Mouse (Mus musculus) E14TG2a.4 (cell line): ENCODE measurements around the gene Atp1a2.

Experiments
- H3K27me3 ChIP-seq: 2 replicates; pipeline ENCODE4 v1.6.1; 2014; ENCODE audit warnings: low read length, control low read depth; ENCODE audit not compliant: insufficient read depth
- H3K36me3 ChIP-seq: 2 replicates; pipeline ENCODE4 v1.6.1; 2014; ENCODE audit warnings: low read length, control low read depth; ENCODE audit not compliant: insufficient read depth
- H3K4me1 ChIP-seq: replicated peaks from 2 replicates; pipeline ENCODE4 v1.6.1; 2014; ENCODE audit warnings: low read depth, low read length, control low read depth
- H3K4me3 ChIP-seq: replicated peaks from 2 replicates; pipeline ENCODE4 v1.5.1; 2014; ENCODE audit warnings: mild to moderate bottlenecking, low read length
- H3K9me3 ChIP-seq: 2 replicates; pipeline ENCODE4 v1.6.1; 2014; ENCODE audit warnings: low read length, control low read depth
- CTCF ChIP-seq: conservative IDR thresholded peaks from 2 replicates; pipeline ENCODE4 v1.5.1; 2014; ENCODE audit warnings: low read length
- NANOG ChIP-seq: IDR thresholded peaks from 2 replicates; pipeline ENCODE4 v1.6.1; 2014; ENCODE audit warnings: borderline replicate concordance, low read length, mixed read lengths
- POU5F1 ChIP-seq: IDR thresholded peaks from 2 replicates; pipeline ENCODE4 v1.6.1; 2014; ENCODE audit warnings: low read length, borderline replicate concordance

The Atp1a2 gene

DNA sequence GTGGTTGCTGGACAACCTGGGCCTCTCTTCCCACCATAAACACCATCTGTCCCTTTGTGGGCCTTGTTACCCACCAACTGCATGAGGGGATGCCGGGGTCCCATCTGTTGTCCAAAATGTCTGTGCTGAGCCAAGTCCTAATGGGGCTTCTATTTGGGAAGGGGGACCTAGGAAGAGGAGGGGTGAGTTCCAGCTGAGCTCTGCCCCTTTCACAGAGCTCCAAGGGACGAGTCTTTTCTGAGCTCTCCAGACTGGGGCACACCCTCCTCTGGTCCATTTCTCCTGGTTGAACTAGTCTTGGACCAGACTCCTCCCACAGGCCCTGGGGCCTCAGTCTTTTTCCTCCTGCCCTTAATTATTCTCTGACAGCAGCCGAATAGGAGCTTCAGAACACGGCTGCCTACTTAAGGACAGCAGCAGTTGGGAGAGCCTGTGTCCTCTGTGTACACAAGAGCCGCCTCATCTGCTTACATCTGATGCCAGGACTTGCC lies 22.1 kb upstream of the Atp1a2 start:
- Histone ChIP-seq H3K36me3 (peaks cover 27% of the 10 kb centered on the region), H3K4me1 (peaks cover 84% of the 10 kb centered on the region), H3K4me3 (no peak overlapping the region), H3K9me3 (no peaks in the 10 kb centered on the region), H3K27me3 (peaks cover 78% of the 10 kb centered on the region)
- TF ChIP-seq NANOG = no peak
- no peak for TF ChIP-seq CTCF
- TF ChIP-seq POU5F1 = no peak

DNA sequence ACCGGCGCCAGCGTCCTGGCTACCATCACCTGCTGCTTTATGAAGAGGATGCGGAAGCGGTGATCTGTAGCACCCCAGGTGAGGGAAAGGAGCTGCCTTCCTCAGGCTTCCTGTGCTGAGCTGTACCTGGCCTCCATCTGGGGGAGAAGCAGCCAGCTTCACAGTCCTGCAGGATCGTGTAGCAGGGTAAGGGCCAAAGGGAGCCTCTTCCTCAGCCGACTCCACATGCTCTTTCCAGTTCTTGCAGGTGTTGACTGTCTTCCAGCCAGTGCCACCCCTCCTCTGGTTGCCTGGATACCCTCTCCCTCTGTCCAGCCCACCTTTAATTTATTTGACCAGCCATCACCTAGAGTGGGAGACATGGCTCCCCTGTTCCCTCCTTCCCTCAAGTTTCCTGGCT lies 21.5 kb upstream of the Atp1a2 start:
- peaks cover 87% of the 10 kb centered on the region for H3K4me1 ChIP-seq
- peaks cover 82% of the 10 kb centered on the region for H3K27me3 ChIP-seq
- TF ChIP-seq POU5F1 = no peak
- no peak for TF ChIP-seq CTCF
- TF ChIP-seq NANOG = no peak

DNA sequence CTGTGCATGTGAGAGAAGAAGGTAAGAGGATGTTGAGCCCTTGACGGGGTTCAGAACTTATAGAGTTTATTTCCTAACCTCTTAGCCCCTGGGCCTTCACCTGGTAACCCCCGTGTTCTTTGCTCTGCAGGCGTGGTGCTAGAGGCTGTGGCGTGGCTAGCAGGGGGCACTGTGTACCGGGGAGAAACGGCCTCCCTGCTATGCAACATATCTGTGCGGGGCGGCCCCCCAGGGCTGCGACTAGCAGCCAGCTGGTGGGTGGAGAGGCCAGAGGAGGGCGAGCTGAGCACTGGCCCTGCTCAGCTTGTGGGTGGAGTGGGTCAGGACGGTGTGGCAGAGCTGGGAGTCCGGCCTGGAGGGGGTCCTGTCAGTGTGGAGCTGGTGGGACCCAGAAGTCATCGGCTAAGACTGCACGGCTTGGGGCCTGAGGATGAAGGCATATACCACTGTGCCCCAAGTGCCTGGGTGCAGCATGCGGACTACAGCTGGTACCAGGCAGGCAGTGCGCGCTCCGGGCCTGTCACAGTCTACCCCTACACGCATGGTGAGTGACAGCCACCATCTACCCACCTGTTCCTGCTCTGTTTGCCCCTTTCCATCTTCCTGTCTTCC lies 20.7 kb upstream of the Atp1a2 start:
- Histone ChIP-seq H3K4me3 (peak overlapping the region; percentile 63), H3K36me3 (peaks cover 27% of the 10 kb centered on the region), H3K4me1 (peaks cover 87% of the 10 kb centered on the region), H3K27me3 (peaks cover 86% of the 10 kb centered on the region), H3K9me3 (no peaks in the 10 kb centered on the region)
- no peak for TF ChIP-seq NANOG
- TF ChIP-seq CTCF = no peak
- TF ChIP-seq POU5F1 = no peak

More for the DNA sequence above, 21.5 kb upstream of the Atp1a2 start:
- peaks cover 27% of the 10 kb centered on the region for H3K36me3 ChIP-seq
- H3K4me3 ChIP-seq = 0 out of 2 replicates have a peak overlapping the region, but pooled peaks have one; percentile 17
- no peaks in the 10 kb centered on the region for H3K9me3 ChIP-seq

DNA sequence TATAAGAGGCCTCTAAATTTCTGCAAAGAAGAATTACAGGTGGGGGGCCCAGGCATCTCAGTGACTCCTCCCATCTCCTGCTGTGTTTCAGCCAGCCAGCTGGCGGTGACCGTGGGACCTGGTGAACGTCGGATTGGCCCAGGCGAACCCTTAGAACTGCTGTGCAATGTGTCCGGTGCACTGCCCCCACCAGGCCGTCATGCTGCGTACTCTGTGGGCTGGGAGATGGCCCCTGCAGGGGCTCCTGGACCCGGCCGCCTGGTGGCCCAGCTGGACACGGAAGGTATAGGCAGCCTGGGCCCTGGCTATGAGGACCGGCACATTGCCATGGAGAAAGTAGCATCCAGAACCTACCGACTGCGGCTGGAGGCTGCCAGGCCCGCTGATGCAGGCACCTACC lies 20.1 kb upstream of the Atp1a2 start:
- Histone ChIP-seq H3K9me3 (no peaks in the 10 kb centered on the region), H3K4me1 (peaks cover 87% of the 10 kb centered on the region), H3K4me3 (peak overlapping the region; percentile 63), H3K36me3 (peaks cover 27% of the 10 kb centered on the region), H3K27me3 (peaks cover 90% of the 10 kb centered on the region)
- TF ChIP-seq NANOG = no peak
- no peak for TF ChIP-seq POU5F1
- no peak for TF ChIP-seq CTCF

DNA sequence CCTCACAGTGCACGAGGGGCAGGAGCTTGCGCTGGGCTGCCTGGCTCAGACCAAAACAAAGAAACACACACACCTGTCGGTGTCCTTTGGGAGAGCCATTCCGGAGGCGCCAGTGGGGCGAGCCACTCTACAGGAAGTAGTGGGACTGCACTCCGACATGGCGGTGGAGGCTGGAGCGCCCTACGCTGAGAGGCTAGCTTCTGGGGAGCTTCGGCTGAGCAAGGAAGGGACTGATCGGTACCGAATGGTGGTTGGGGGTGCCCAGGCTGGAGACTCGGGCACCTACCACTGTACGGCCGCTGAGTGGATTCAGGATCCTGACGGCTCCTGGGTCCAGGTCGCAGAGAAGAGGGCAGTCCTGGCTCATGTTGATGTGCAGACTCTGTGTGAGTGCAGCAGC lies 19.6 kb upstream of the Atp1a2 start:
- Histone ChIP-seq H3K4me1 (peaks cover 86% of the 10 kb centered on the region), H3K36me3 (peaks cover 27% of the 10 kb centered on the region), H3K27me3 (peaks cover 89% of the 10 kb centered on the region), H3K9me3 (no peaks in the 10 kb centered on the region), H3K4me3 (peak overlapping the region; percentile 63)
- TF ChIP-seq POU5F1 = no peak
- TF ChIP-seq NANOG = no peak
- TF ChIP-seq CTCF = no peak

DNA sequence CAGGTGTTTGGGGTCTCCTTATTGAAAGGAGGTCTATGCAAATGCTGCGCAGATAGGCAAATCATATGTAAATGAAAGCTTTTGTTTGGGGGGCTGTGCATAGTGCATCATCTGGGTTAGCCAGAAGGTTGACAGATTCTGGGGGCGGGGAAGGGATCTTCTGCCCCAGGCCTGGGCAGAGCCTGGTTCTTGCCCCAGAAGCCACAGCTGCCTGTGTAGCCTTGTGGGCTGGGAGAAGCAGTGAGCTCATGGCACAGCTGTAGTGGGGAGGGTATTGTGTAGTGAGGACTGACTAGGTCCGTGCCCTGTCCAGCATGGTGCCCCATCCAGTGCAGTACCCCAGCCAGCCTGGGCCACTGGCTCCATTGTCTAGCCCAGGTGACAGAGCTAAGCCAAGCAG lies 17.0 kb upstream of the Atp1a2 start:
- Histone ChIP-seq H3K4me3 (no peak overlapping the region), H3K27me3 (peaks cover 65% of the 10 kb centered on the region), H3K9me3 (no peaks in the 10 kb centered on the region), H3K4me1 (peaks cover 84% of the 10 kb centered on the region), H3K36me3 (peaks cover 19% of the 10 kb centered on the region)
- TF ChIP-seq NANOG = no peak
- no peak for TF ChIP-seq CTCF
- TF ChIP-seq POU5F1 = no peak

DNA sequence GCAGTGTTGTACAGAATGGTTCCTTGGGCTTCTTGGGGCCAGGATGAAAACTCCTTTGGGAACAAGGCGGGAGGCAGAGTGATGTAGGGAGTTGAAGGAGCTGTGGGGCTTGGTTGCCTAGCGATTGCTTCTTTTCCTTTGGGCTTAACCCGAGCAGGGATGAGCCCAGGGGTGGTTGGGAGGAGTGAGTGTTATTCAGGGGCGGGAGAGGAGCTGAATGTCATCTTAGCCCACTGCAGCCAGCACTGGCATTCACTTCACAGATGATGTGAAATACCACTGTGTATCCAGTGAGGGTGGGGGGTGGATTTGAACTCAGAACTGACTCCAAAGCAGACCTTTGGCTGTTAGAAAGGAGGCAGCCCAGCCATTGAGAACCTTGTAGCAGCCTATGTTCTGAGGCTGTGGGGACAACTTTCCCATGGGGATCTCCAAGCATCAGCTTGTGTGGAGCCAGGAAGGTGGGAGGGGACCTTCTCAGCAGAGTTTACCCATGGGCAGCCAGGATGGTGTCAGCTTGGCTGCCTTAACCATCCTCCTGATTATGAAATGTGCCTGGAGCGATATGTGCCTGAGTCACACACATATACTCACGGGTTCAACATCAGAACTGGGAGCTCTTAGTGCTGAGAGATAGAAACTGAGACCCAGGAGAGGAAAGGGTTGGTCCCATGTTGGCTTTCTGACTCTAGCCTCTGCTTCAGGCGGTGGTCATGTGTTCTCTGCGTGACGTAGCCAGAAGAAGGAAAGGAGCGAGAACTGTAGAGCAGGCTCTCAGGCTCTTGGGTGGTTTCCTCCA lies 15.9 kb upstream of the Atp1a2 start:
- no peak for TF ChIP-seq CTCF
- TF ChIP-seq POU5F1 = no peak
- no peak for TF ChIP-seq NANOG
- Histone ChIP-seq H3K4me3 (0 out of 2 replicates have a peak overlapping the region, but pooled peaks have one; percentile 83), H3K36me3 (peaks cover 17% of the 10 kb centered on the region; the same call in 1 of the 2 replicates), H3K4me1 (peaks cover 80% of the 10 kb centered on the region), H3K27me3 (peaks cover 56% of the 10 kb centered on the region), H3K9me3 (no peaks in the 10 kb centered on the region)

DNA sequence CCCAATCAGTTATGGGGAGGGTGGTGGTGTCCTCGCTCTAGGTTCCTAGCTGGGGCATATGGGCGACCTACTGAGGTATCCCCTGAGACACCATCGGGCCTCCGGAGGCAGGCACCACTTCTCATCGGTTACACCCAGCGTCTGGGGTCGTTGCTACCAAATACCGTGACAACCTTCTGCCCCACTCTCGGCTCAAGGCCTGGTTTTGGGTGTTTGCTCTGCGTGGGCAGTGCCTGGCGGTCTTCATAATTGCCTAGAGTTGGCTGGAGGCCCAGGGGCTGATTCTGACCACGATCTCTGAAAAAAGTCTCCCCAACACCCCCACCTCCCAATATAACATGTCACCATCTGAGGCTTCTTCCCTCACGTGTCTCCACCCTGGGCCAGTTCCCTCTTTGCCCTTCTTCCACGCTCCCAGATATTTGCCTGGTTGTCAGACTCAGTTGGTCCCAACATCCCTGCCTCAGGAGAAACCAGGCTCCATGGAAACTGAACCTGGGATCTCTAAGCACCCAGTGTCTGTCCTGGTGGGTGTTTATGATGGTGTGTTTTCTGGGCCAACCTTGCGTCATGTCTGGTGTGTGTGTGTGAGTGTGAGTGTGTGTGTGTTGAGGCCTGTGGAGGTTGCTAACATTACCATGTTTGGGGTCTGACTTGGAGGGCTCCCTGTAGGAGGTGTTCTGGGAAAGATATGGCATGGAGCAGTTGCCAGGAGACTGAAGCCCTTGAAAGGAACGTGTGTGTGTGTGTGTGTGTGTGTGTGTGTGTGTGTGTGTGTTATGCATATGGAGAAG lies 15.1 kb upstream of the Atp1a2 start:
- Histone ChIP-seq H3K9me3 (no peaks in the 10 kb centered on the region), H3K36me3 (peaks cover 9% of the 10 kb centered on the region; the same call in 1 of the 2 replicates), H3K4me3 (peak overlapping the region; percentile 83), H3K4me1 (peaks cover 74% of the 10 kb centered on the region), H3K27me3 (peaks cover 49% of the 10 kb centered on the region)
- no peak for TF ChIP-seq CTCF
- TF ChIP-seq POU5F1 = no peak
- no peak for TF ChIP-seq NANOG
